Mouse (Mus musculus) left cerebral cortex, postnatal 4 days (tissue): ENCODE results near the gene Gm14085. TPM values are rescaled to one million over a fixed set of nuclear protein-coding genes. Genes with fewer than 3 reads are reported as not detected.
"Not testable (repeated sequence)": the region's sequence is repeated elsewhere in the genome, so short reads cannot be mapped to it uniquely, and the experiment has no call there.

Experiments
- DNase-seq: peaks from one replicate; pipeline ENCODE4 v3.0.0-alpha.2; 2022
- intact Hi-C: fragments of 180-260 bp; cut with DNase I; formaldehyde crosslinking; loops from one replicate; pipeline ENCODE4 v1.15.1; 2025
- total RNA-seq, 2 experiments: library from RNA; stranded (reverse); gene quantifications; 2 replicates each; pipeline ENCODE4 v1.2.3; 2021

The Gm14085 gene
- total RNA-seq: under 1 TPM in 1 of 2 experiments, not detected in 1; 0.12 TPM

- intact Hi-C loops: no loop called here
- no peak for DNase-seq
Measured at GRCm38 (mm10) chr2:122484641-122485040, at the start of gene Gm14085. TSS of gene Gm14085 (plus strand) at chr2:122484941.

- intact Hi-C loops, DNase-seq: not testable (repeated sequence)
Measured at GRCm38 (mm10) chr2:122438706-122439482, 45.8 kb upstream of the Gm14085 start.

- intact Hi-C loops, DNase-seq: not testable (repeated sequence)
Measured at GRCm38 (mm10) chr2:122440521-122440920, 44.2 kb upstream of the Gm14085 start.

GRCm38 (mm10) chr2:122441000-122441933 is 43.5 kb upstream of the Gm14085 start:
- intact Hi-C loops: no loop called here
- DNase-seq: no peak

GRCm38 (mm10) chr2:122450351-122450750 is 34.4 kb upstream of the Gm14085 start:
- intact Hi-C loops: no loop called here
- DNase-seq: no peak

GRCm38 (mm10) chr2:122452426-122452825 is 32.3 kb upstream of the Gm14085 start:
- DNase-seq: no peak
- intact Hi-C loops: no loop called here

GRCm38 (mm10) chr2:122466901-122467300 is 17.8 kb upstream of the Gm14085 start:
- no peak for DNase-seq
- intact Hi-C loops: no loop called here

GRCm38 (mm10) chr2:122467351-122468013 is 17.3 kb upstream of the Gm14085 start:
- peak; percentile 95 for DNase-seq
- intact Hi-C loops: no loop called here

- DNase-seq: no peak
- intact Hi-C loops: no loop called here
Measured at GRCm38 (mm10) chr2:122469221-122469620, 15.5 kb upstream of the Gm14085 start.

- DNase-seq: no peak
- intact Hi-C loops: loop anchor here (5.0 kb wide), 1 partner anchor 79 kb away; no protein-coding TSS in a partner anchor
Measured at GRCm38 (mm10) chr2:122476585-122476984, 8.2 kb upstream of the Gm14085 start.

GRCm38 (mm10) chr2:122483787-122484186 is 954 bp upstream of the Gm14085 start:
- DNase-seq, intact Hi-C loops: not testable (repeated sequence)

- intact Hi-C loops: not testable (repeated sequence)
Measured at GRCm38 (mm10) chr2:122485654-122486053, 913 bp downstream of the Gm14085 start.

GRCm38 (mm10) chr2:122486122-122486521 is 1.4 kb downstream of the Gm14085 start:
- DNase-seq, intact Hi-C loops: not testable (repeated sequence)

More at GRCm38 (mm10) chr2:122485654-122486053, 913 bp downstream of the Gm14085 start:
- not testable (repeated sequence) for DNase-seq

- intact Hi-C loops: no loop called here
- DNase-seq: no peak
Measured at GRCm38 (mm10) chr2:122486674-122487073, 1.9 kb downstream of the Gm14085 start.

- intact Hi-C loops: not testable (repeated sequence)
Measured at GRCm38 (mm10) chr2:122529696-122530095, 45.0 kb downstream of the Gm14085 start.

GRCm38 (mm10) chr2:122531290-122531689 is 46.5 kb downstream of the Gm14085 start:
- peak; percentile 72 for DNase-seq
- intact Hi-C loops: no loop called here

More at GRCm38 (mm10) chr2:122529696-122530095, 45.0 kb downstream of the Gm14085 start:
- not testable (repeated sequence) for DNase-seq

GRCm38 (mm10) chr2:122531726-122532125 is 47.0 kb downstream of the Gm14085 start:
- no peak for DNase-seq
- intact Hi-C loops: no loop called here

- DNase-seq: peak; percentile 72
- intact Hi-C loops: no loop called here
Measured at GRCm38 (mm10) chr2:122532136-122532801, 47.5 kb downstream of the Gm14085 start.

GRCm38 (mm10) chr2:122532802-122533186 is 48.1 kb downstream of the Gm14085 start:
- no peak for DNase-seq
- intact Hi-C loops: no loop called here

- intact Hi-C loops: no loop called here
- peak; percentile 24 for DNase-seq
Measured at GRCm38 (mm10) chr2:122533378-122533777, 48.6 kb downstream of the Gm14085 start.
